Mouse (Mus musculus): ENCODE results near the gene 4931409K22Rik. TPM values are rescaled to one million over a fixed set of nuclear protein-coding genes. Genes with fewer than 3 reads are reported as not detected.
"Not testable (repeated sequence)": the region's sequence is repeated elsewhere in the genome, so short reads cannot be mapped to it uniquely, and the experiment has no call there.

The 4931409K22Rik gene
- total RNA-seq, 2 experiments from 2014 or later, result not detected

DNA sequence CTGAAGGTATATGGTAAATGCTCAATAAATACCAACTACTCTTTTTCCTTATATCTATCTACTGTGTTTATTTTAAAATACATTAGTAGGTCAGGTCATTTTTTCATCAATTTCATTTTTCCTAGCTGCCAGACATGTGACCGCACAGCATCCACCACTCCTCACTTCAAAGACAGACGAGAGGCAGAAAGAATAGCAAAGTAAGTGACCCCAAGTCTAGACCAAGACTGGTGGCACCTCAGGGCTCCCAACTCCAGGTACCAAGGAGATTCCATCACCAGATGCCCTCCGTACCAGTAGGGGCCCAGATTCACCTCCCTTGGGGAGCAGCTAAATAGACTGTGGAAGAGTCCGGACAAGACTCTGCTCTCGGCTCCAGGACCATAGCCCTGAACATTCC, 37.7 kb upstream of the 4931409K22Rik start:
- DNase-seq, result no peak
- intact Hi-C loops (cut with DNase I), result no loop called here

DNA sequence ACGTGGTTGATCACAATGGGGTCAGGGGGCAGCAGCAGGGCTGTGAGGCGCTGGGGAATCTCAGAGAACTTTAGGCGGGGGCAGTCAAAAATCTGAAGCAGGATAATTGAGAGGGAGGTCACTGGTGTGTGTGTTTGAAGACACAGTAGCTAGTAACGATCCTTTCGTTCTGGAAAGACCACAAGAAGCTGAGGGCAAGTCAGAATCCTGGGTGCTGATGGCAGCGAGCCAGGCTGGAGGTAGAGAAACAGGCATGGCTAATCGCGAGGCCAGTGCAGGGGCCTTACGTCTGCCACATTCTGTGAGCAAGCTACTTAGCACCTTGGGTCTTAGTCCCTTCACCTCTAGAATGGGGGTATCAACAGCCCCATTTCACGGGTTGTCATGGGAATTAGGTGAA, 37.3 kb upstream of the 4931409K22Rik start:
- DNase-seq, result no peak
- intact Hi-C loops (cut with DNase I), result no loop called here

DNA sequence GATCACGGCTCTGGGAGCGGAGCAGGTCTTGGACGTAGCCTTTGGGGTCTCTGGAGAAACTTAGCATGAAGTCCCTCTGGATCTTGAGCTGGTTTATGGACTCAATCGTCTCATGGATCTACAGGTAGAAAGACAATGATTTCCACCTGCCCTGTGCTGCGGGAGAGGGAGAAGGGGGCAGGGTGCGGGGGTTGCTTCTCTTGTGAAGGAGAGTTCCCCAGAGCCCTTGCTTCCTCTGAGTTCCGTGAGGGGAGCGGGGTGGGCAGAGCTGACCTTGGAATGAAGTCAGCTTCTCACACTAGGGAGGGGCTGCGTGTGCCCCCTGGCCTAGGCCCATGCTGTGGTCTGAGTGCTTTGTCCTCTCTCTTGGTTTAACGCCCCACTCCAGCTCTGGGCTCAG, 36.6 kb upstream of the 4931409K22Rik start:
- DNase-seq, result no peak
- intact Hi-C loops (cut with DNase I), result no loop called here

DNA sequence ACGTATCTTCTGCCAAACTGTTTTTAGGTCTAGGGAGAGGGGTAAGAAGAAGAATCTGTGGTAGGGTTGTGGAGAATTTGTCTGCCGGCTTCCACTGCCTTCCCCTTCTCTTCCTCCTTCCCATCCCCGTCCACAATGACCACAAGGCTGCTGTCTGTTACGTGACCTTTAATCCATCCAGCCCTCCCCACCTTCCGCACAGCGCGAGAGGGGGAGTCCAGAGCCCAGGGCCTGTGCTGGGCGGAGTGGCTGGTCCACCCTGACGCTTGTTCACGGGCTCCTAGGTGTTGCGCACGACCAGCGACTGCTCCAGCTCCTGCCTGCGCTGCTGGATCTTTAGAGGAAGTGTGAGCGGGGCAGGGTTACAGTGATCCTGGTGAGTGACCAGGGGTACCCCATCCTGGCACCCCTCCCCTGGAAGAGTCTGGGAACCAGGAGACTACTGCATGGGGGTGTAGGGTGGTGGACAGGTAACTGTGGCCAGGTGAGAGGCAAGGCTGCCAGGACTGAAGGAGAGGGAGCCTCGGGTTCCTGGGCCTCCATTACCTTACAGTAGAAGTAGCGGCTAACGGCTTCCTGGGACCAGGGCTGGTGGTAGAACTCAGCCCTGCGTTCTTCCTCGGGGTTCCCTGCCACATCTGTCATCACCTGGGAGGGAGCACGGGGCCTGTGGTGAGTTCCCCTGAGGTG, 36.0 kb upstream of the 4931409K22Rik start:
- no peak for DNase-seq
- intact Hi-C loops (cut with DNase I), result no loop called here

DNA sequence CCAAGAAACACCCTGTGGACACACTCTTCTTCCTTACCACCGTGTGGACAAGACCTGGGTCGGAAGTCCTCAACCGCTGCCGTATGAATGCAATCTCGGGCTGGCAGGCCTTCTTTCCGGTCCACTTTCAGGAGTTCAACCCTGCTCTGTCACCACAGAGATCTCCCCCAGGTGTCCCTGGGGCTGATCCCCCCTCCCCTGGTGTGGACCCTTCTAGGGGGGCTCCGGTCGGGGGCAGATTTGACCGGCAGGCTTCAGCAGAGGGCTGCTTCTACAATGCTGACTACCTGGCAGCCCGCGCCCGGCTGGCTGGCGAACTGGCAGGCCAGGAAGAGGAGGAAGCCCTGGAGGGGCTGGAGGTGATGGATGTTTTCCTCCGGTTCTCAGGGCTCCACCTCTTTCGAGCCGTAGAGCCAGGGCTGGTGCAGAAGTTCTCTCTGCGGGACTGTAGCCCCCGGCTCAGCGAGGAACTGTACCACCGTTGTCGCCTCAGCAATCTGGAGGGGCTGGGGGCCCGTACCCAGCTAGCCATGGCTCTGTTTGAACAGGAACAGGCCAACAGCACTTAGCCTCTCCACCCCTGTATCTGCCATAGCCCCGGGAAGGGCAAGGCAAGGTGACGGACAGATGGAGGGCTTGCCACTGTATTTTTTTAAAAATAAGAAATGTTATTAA, 35.3 kb upstream of the 4931409K22Rik start:
- intact Hi-C loops (cut with DNase I), result no loop called here
- DNase-seq, result no peak

DNA sequence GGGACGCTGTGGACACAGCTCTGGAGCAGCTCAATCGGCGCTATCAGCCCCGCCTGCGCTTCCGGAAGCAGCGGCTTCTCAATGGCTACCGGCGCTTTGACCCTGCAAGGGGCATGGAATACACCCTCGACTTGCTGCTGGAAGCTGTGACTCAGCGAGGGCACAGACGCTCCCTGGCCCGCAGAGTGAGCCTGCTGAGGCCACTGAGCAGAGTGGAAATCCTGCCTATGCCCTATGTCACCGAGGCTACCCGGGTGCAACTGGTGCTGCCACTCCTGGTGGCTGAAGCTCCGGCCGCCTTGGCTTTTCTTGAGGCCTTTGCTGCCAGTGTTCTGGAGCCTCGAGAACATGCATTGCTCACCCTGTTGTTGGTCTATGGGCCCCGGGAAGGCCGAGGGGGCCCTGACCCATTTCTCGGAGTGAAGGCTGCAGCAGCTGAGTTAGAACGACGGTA, 34.7 kb upstream of the 4931409K22Rik start:
- intact Hi-C loops (cut with DNase I), result no loop called here
- DNase-seq, result no peak

DNA sequence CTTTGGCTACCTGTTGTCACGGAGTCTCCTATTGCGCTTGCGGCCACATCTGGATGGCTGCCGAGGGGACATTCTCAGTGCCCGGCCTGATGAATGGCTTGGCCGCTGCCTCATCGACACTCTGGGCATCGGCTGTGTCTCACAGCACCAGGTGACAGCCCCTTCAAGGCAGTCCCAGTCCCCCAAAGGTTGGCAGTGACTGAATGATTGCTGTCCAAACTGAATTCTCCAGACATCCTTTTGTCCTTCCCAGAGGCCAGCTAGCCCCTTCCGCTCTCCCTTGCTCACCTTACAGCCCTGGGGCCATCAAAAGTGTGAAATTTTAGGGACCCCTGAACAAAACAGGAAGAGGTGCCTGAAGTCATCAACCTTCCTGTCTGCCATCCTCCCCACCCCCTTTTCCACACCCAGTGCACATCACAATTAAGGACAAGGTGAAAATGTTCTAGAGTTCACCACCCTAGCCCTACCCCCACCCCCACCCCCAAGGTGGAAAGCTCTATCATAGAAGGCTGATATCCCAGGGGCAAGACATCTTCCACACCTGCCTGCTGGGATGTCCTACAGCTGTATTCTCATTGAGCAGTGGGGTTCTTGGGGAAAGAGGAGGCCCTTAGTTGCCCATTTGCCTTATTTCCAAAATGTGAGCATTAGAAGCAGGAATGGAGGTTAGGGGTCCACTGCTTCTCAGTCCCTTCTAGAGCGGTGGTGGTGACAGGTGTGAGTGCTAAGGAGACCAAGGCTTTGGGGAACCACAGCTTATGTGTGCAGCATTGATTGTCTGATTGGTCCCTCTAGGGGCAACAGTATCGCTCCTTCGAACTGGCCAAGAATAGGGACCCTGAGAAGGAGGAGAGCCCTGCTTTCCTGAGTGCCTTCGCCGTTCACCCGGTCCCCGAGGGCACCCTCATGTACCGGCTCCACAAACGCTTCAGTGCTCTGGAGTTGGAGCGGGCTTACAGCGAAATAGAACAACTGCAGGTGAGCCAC, 33.2 kb upstream of the 4931409K22Rik start:
- intact Hi-C loops (cut with DNase I), result no loop called here
- DNase-seq, result no peak

DNA sequence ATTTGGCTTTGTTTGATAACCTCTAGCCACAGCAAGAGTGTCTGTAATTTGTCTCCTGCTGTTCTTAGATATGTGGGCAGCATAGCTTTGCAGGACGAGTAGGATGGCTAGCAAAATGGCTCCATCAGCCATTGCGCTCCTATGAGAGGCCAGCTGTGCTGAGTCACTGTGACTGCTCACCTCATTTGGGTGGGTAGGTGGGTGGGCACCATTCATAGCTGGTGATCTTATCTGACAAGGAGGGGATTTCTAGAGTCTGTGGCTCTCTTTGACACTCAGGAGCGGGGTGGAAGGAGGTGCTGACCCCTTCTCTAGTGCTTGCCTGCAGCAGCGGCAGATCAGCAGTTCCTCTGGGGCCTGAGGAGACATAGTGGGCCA, 30.6 kb upstream of the 4931409K22Rik start:
- intact Hi-C loops (cut with DNase I), result no loop called here
- DNase-seq, result no peak

DNA sequence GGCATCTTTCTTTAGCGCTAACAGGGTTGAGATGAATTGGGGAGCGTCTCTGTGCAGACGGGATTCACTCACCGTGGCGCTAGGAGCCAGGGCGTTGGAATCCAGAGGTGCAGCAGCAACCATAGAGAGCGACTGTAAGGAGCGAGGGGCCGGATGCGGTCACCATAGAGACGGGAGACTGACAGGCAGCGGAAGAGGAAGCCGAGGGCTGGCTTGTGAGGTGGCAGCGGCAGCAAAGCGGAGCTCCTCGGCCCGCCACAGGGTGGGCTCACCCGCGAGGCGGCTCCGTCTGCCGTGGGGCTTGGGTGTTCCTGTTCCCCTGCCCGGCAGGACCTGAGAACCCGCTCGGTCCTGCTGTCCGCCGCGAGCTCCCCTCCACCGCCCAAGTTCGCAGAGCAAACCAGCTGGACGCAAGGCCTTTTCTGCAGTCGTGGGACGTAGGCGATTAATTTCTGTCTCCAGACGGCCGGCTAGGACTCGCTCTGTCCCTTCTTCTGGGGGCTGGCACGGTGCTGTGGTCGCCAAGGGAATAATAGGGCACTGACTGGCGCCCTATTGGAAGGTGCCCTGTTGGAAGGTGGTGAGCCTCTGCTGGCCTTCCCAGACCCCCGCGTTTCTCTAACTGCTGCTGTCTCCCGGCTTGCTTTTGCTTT, 30.1 kb upstream of the 4931409K22Rik start, which contains the start of gene Chpf2:
Gene Chpf2, plus strand, starts transcription at position 195 of the 653 bp plus-strand sequence.
- DNase-seq, result peak; percentile 78 to 81
- intact Hi-C loops (cut with DNase I), result no loop called here

DNA sequence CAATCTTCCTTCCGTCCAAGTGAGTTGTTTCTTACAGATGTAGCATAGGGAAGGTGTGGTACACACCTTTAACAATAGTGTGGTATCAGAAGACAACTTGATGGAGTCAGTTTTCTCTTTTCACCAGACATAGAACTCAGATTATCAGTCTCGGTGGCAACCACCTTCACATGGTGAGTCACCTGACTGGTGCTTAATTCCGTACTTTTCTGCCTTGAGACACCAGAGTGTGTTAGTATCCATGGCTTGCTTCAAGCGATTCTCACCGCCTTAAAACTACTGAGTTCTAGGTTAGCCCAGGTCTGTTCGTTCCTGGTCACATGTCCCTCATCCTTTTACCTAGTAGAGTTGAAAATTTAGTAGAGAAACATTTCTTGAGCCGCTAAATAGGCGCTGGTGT, 29.5 kb upstream of the 4931409K22Rik start:
- intact Hi-C loops (cut with DNase I), result no loop called here
- DNase-seq, result no peak

DNA sequence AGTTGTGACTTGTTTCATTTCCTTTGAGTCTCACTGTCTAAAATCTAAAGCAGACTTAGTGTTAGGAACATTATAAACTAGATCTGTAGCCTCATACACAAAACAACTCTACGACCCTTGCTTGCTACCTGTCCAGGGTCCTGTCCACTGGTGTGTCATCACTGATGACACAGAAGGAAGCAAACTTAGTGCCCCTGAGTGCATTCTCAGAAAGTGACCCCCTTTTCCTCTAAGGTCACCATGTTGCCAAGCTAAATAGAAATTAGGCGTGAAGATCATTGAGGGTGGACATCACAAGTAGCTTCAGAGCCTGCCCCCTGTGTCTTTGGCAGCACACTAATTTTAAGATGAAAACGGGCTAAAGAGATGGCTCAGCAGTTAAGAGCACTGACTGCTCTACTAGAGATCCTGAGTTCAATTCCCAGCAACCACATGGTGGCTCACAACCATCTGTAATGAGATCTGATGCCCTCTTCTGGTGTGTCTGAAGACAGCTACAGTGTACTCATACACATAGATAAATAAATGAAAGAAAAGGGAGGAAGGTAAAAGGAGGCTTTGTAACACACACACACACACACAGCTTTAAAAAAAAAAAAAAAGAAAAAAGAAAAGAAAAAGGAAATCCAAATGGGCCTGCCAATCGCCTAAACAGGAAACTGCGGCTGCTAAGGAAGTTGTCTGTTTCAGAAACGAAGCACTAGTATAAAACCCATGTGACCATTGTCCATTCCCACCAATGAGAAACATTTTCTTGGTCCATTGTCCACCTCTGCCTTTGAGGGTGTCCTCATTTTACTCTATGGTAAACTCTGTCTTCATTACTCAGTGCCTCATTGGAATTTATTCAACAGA, 21.7 kb upstream of the 4931409K22Rik start:
- DNase-seq, result no peak
- intact Hi-C loops (cut with DNase I), result no loop called here

DNA sequence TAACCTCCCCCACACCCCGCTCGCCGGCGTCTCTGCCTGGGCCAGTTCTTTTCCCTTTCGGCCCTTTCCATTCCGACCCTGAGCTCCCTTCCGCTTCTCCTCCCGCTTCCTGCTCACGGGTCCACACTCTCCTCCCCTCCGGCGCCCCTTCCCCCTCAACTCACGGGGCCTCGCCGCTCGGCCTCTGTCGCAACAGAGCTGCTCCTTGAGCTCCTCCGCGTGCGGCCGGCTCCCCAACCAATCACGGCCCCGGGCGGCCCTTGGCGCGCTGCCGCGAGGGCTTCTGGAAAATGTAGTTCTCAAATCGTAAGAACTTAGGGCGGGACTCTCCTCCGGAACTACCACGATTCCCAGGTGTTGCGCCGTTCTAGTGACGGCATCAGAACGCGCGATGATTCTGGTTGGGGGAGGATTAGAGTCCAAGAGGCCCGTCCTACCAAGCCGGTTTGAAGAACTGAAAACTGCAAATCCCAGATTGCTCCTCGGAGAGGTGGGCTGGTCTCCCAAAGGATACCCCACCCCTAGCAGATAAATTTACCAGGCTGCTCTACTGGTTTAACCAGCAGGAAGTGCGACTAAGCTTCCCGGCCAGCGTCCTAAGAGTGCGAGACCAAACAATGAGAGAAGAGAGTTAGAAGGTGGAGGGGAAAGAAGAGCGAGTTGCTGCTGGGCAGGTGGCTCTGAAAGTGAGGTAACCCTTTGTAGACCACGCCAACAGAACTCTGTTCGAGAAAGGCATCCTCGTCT, 20.7 kb upstream of the 4931409K22Rik start, which contains the start of gene Abcf2:
Gene Abcf2, minus strand, starts transcription at position 285 of the 747 bp plus-strand sequence.
- intact Hi-C loops (cut with DNase I), result no loop called here

DNA sequence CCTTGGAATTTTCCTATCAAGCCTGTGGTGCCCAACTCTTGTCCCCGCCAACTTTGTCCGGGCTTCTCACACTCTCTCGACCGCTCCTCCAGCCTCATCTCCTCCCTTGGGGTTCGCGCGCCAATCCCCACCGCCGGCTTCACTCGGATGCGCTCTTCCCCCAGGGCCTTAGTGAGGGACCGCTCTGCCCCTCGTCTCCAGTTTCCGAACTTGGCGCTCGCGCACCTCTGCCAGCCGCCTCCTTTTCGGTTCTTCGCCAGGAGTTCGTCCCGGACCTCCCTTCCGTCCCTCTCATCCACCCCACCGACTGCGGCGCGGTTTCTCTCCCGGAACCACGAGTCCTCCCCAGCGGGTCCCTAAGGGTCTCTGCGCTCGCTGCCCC, 20.2 kb upstream of the 4931409K22Rik start:
- intact Hi-C loops (cut with DNase I), result no loop called here
- peak in 1 of 2 experiments; percentile 49 for DNase-seq

More for the DNA sequence above, 20.7 kb upstream of the 4931409K22Rik start, which contains the start of gene Abcf2:
- DNase-seq, result peak; percentile 100

DNA sequence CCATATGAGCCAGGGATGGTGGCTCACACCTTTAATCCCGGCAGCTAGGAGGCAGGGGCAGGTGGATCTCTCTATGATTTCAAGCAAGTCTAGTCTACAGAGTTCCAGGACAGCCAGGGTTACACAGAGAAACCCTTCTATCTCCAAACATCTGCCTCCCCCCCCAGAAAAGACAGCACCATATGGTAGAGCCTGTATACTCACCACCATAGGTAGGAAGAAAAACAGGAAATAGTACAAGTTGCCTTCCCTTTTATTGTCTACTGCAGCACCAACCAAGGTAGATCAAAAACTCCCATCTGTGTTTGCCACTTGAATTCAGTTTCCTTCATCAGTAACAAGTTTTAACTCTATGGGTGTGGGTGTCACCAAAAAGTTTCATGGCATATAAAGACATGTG, 19.3 kb upstream of the 4931409K22Rik start:
- DNase-seq, result no peak
- intact Hi-C loops (cut with DNase I), result no loop called here

DNA sequence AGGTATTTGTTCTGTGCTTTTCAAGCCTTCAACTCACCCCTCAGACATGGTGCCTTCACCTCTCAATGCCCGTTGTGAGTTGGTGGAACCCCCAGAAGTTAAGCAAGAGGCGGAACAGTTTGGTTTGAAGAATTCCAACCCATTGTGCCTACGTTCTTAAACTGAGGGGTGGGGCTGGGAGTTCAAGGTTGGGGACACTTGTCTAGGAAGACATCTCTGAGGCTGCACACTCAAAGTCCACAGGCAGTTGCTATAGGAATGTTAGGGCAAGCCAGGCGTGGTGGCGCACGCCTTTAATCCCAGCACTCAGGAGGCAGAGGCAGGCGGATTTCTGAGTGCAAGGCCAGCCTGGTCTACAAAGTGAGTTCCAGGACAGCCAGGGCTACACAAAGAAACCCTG, 1.3 kb downstream of the 4931409K22Rik start:
- DNase-seq; intact Hi-C loops (cut with DNase I): not testable (repeated sequence)

DNA sequence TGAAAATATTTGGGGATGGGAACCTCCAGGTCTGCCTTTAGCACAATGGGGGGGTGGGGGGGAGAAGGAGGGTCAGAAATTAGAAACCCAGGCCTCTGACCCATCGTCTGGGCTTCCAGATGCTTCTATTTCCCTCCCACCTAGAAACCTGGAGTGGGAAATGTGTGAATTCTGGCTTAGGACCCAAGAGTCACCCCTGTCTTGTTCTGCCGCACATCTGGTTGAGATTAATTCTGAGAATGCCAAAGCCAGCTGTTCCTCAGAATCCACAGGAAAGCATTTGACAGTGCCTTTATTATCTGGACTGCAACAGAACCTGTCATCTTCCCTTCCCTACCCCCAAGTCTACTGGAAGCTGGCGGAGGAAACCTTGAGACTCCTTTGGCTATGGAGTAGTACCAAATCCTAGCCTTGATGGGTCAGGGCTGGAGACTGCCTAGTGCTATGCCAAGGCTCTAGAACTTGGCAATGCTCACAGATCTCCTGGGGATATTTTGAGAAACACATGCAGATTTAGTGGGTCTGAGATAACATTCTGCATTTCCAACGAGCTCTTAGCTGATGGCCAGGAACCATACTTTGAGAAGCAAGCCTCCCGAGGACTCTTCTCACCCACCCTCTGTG, 2.9 kb downstream of the 4931409K22Rik start:
- DNase-seq, result no peak
- intact Hi-C loops (cut with DNase I), result no loop called here

DNA sequence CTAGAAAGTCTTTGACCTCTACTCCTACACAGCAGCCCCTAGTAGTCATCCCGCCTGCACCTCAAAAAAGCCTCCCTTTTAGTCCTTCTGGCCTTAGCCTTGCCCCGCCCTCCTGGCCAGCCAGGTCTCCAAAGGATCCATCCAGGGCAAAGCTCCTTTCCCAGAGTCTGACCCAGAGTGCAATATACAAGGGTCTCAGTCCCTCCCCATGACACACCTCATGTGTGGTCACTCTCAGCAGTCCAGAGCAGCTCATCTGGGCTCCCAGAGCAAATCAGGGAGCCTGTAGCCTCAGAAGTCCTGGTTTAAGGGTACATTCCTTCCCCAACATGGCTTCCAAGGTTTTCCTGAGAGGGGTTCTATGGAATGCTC, 5.3 kb downstream of the 4931409K22Rik start:
- intact Hi-C loops (cut with DNase I), result no loop called here

DNA sequence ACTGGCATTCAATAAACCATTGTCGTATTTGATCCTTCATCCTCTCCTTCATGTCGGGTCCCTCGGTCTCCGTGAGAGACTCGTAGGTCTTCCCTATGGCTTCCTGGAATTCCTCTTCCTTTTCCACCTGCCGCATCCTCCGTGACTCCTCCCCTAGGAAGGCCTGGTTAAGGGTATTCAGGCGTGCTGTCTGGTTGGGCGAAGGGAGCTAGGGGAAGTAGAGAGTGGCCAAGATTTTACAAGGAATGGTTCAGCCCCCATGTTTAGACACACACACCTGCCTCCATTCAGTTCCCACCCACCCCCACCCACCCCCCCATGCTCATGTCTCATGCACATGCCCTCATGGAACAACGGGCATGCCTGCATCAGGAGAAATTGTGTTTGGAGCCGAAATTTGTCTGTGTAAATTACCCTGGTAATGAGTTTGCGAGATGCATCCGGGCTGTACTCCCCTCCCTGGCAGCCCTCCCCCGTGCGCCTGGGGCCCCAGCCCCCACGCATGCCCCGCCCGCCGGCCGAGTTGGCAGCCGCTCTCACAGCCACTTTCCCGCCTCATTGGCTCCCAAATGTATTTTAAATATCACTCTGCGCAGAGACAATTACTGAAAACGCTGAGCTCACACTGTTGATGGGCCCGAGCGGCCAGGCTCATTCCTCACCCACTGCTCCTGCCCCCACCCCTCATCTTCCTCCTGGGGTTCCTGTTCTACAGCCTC, 5.9 kb downstream of the 4931409K22Rik start:
- intact Hi-C loops (cut with DNase I), result no loop called here
- peak; percentile 57 to 65 for DNase-seq

More for the DNA sequence above, 5.3 kb downstream of the 4931409K22Rik start:
- no peak for DNase-seq
